10 mouse cellular contexts compared by ENCODE assay signal in genomic region chr11:61142262-61142661, GRCm38 (mm10). TPM values are rescaled to one million over a fixed set of nuclear protein-coding genes. Genes with fewer than 3 reads are reported as not detected.
DNase-seq lines count a peak whose midpoint lies in the region; ATAC-seq lines count a peak whose summit lies in the region.
"Had no signal": no experiment of that assay in that cellular context is flagged by ENCODE, and none has a peak within 500 bp of the region (broad histone marks: within the 10 kb centered on the region; RNA-seq: fewer than 3 reads in every experiment).

No protein-coding gene starts in this region.

- no peak overlapping the region for H3K9ac ChIP-seq in heart, embryonic 14.5 days (ENCODE audit: low read length)
- H3K9ac ChIP-seq in heart, embryonic 11.5 days (ENCODE audit: low read depth, low read length): no peak overlapping the region
- no peak overlapping the region for H3K9ac ChIP-seq in midbrain, embryonic 11.5 days (ENCODE audit: low read length)

- intact Hi-C loops in left cerebral cortex, postnatal 25 days (cut with DNase I): no loop called here

- H3K9me3 ChIP-seq in heart, embryonic 14.5 days (ENCODE audit: control insufficient read depth, low read length): no peaks in the 10 kb centered on the region
- no peaks in the 10 kb centered on the region for H3K9me3 ChIP-seq in heart, embryonic 11.5 days (replicated peaks; ENCODE audit: control insufficient read depth, low read length)
- H3K9me3 ChIP-seq in midbrain, embryonic 11.5 days (ENCODE audit: control insufficient read depth, low read length): no peaks in the 10 kb centered on the region

- peaks cover 4% of the 10 kb centered on the region; the same call in 1 of the 2 replicates for H3K27me3 ChIP-seq in heart, embryonic 14.5 days (ENCODE audit: control insufficient read depth, insufficient read depth, low read length)
- H3K27me3 ChIP-seq in heart, embryonic 11.5 days (ENCODE audit: control insufficient read depth, insufficient read depth, low read length): 0 out of 2 replicates have a peak, but pooled peaks cover 2% of the 10 kb centered on the region
- no peaks in the 10 kb centered on the region; the same call in 1 of the 2 replicates for H3K27me3 ChIP-seq in midbrain, embryonic 11.5 days (ENCODE audit: control insufficient read depth, insufficient read depth, low read length)

- no peaks in the 10 kb centered on the region for H3K36me3 ChIP-seq in heart, embryonic 14.5 days (ENCODE audit: control insufficient read depth, insufficient read depth, low read length)
- no peaks in the 10 kb centered on the region for H3K36me3 ChIP-seq in heart, embryonic 11.5 days (ENCODE audit: control insufficient read depth, insufficient read depth, low read length)
- no peaks in the 10 kb centered on the region for H3K36me3 ChIP-seq in midbrain, embryonic 11.5 days (ENCODE audit: control insufficient read depth, insufficient read depth, low read length)

- peak; percentile 52 for DNase-seq in lung, postnatal 25 days (ENCODE audit: low spot score)
- peak; percentile 72 for DNase-seq in thymus, postnatal 14 days
- DNase-seq in midbrain, embryonic 11.5 days (ENCODE audit: low spot score, missing footprints): no peak
- no peak for DNase-seq in left cerebral cortex, postnatal 25 days (ENCODE audit: low spot score in 2 of 2)
- DNase-seq in testis, postnatal 10 days (ENCODE audit: low spot score): no peak

- peak overlapping the region; percentile 16 for H3K4me2 ChIP-seq in heart, embryonic 14.5 days (ENCODE audit: low read length)
- H3K4me2 ChIP-seq in heart, embryonic 11.5 days: no peak overlapping the region
- H3K4me2 ChIP-seq in midbrain, embryonic 11.5 days: no peak overlapping the region

- no peak overlapping the region for H3K27ac ChIP-seq in heart, embryonic 14.5 days (replicated peaks in 1 of 2; ENCODE audit: control insufficient read depth in 1 of 2, insufficient read depth in 1 of 2, low read depth in 2 of 2, low read length in 2 of 2)
- no peak overlapping the region for H3K27ac ChIP-seq in heart, embryonic 11.5 days (ENCODE audit: low read depth, low read length)
- no peak overlapping the region for H3K27ac ChIP-seq in midbrain, embryonic 11.5 days (ENCODE audit: low read depth, low read length)
- H3K27ac ChIP-seq: heart, adult 2 months had no signal

- WGBS in heart, embryonic 14.5 days: 40% methylated on average over 3 of the region's 3 CpGs
- WGBS in heart, embryonic 11.5 days (ENCODE audit: insufficient replicate concordance): 49% methylated on average over 3 of the region's 3 CpGs
- WGBS in midbrain, embryonic 11.5 days: 83% methylated on average over 3 of the region's 3 CpGs

- ATAC-seq in heart, embryonic 14.5 days (ENCODE audit: insufficient number of reproducible peaks, insufficient read depth, low FRiP score, low read depth): no peak
- ATAC-seq in heart, embryonic 11.5 days (replicated peaks; ENCODE audit: insufficient number of reproducible peaks, low FRiP score, low TSS enrichment): no peak
- peak; percentile 79 for ATAC-seq in common myeloid progenitor, adult 5-6 weeks (replicated peaks; ENCODE audit: low read depth, poor library complexity, severe bottlenecking)
- no peak for ATAC-seq in midbrain, embryonic 11.5 days (ENCODE audit: low FRiP score)
- ATAC-seq: midbrain, embryonic 16.5 days had no signal

- peak overlapping the region; percentile 4; a peak in 2 of 4 replicates for H3K4me3 ChIP-seq in heart, embryonic 14.5 days (ENCODE audit: control insufficient read depth in 1 of 2, insufficient read depth in 1 of 2, low read depth in 1 of 2, low read length in 2 of 2)
- no peak overlapping the region for H3K4me3 ChIP-seq in heart, embryonic 11.5 days (ENCODE audit: low read depth, low read length)
- H3K4me3 ChIP-seq in midbrain, embryonic 11.5 days (ENCODE audit: low read depth, low read length): no peak overlapping the region
- H3K4me3 ChIP-seq: heart, adult 2 months had no signal

- peaks cover 5 to 8% of the 10 kb centered on the region in 2 experiments; a peak in 3 of 4 replicates for H3K4me1 ChIP-seq in heart, embryonic 14.5 days (ENCODE audit: control insufficient read depth in 2 of 2, insufficient read depth in 2 of 2, low read length in 2 of 2)
- H3K4me1 ChIP-seq in heart, embryonic 11.5 days (ENCODE audit: control insufficient read depth, insufficient read depth, low read length): 0 out of 2 replicates have a peak, but pooled peaks cover 6% of the 10 kb centered on the region
- H3K4me1 ChIP-seq in midbrain, embryonic 11.5 days (ENCODE audit: control insufficient read depth, insufficient read depth, low read length): no peaks in the 10 kb centered on the region

RNA-seq across cellular contexts. Expression of gene Tnfrsf13b, which starts 15.7 kb away (rescaled TPM):
- 1.8 and 1.9 TPM in 2 replicates for polyA plus RNA-seq in heart, embryonic 14.5 days (2014; fragmentation: Nextera tagmentation; extraction: Ambion mirVana)
- 1.4 and 2.2 TPM in 2 replicates for polyA plus RNA-seq in heart, embryonic 11.5 days (2014; fragmentation: Nextera tagmentation; extraction: Ambion mirVana)
- total RNA-seq in common myeloid progenitor, adult 5-6 weeks (2017): 64.8 and 72.9 TPM in 2 replicates
- polyA plus RNA-seq in midbrain, embryonic 11.5 days (2014; fragmentation: Nextera tagmentation; extraction: Ambion mirVana): 1.1 and 1.4 TPM in 2 replicates
- 1 to 10 TPM; 1.4 to 1.8 TPM for total RNA-seq in left cerebral cortex, postnatal 25 days (2021)

RNA-seq across cellular contexts. Expression of gene Usp22, which starts 32.6 kb away (rescaled TPM):
- 92.2 and 92.5 TPM in 2 replicates for polyA plus RNA-seq in heart, embryonic 14.5 days (2014; fragmentation: Nextera tagmentation; extraction: Ambion mirVana)
- 95.0 and 111 TPM in 2 replicates for polyA plus RNA-seq in heart, embryonic 11.5 days (2014; fragmentation: Nextera tagmentation; extraction: Ambion mirVana)
- 64.6 and 71.2 TPM in 2 replicates for total RNA-seq in common myeloid progenitor, adult 5-6 weeks (2017)
- 284 and 292 TPM in 2 replicates for polyA plus RNA-seq in midbrain, embryonic 11.5 days (2014; fragmentation: Nextera tagmentation; extraction: Ambion mirVana)
- total RNA-seq in left cerebral cortex, postnatal 25 days (2021): 100 to 1,000 TPM; 202 to 220 TPM

Comparison
In these comparisons a context has a peak if more than half of its experiments do, and no peak if none do; other contexts are left out.
1. H3K4me3 ChIP-seq: peak in heart, embryonic 14.5 days (2 of 2); none in heart, embryonic 11.5 days (single experiment) and midbrain, embryonic 11.5 days (single experiment).
2. DNase-seq: peak in lung, postnatal 25 days (single experiment) and thymus, postnatal 14 days (single experiment); none in midbrain, embryonic 11.5 days (single experiment), left cerebral cortex, postnatal 25 days (0 of 2) and testis, postnatal 10 days (single experiment).